Mouse (Mus musculus) liver, adult 2 months (tissue): Measurements from ENCODE around the gene Golt1a.

Source experiments
- CTCF ChIP-seq: fragments of 200-500 bp; IDR thresholded peaks from 2 replicates; pipeline ENCODE4 v1.5.1; 2011; ENCODE audit warnings: low read depth, low read length, control low read depth
- POLR2A ChIP-seq: fragments of 200-500 bp; IDR thresholded peaks from 2 replicates; pipeline ENCODE4 v1.6.1; 2011; ENCODE audit warnings: low read length, control low read depth; ENCODE audit not compliant: insufficient read depth; ENCODE audit errors: extremely low read depth

DNA sequence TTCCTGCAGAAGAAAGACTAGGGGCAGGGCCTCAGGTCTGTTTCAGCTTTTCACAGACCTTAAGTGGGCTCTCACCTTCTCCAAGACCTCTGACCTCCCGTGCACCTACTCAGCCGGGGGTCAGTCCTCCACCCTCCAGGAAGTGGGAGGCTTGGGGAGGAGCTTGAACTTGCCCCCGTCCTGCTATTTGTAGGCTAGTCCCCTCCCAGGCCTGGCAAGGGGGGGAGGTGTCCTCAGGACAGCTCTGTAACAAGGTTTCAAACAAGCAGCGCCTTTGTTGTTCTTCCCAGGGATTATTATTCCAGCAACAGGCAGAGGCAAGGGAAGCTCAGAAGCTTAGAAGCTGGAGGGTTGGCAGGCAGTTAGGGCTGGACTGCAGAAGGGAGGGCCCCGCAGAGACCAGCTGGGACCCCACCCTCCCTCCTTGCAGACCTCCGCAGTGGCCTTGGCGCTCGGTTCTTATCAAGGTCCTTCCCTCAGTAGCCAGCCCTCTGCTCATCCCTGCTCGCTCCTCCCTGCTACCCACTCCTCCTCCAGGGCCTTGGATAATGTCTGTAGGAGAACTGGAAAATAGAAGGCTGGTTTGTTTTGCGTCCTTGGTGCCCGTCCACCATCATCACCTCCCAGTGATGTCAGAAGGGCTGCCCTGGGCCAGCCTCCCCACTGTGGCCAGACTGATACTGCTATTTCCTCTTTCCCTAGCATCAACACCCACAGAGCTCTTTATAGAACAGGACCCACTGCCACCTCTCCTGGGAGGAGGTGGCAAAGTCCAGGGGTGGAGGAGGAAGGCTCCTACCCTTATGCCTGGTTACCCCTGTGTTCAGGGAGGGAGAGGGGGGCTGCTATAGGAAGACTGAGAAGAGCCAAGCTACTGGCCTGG is 58.2 kb downstream of the Golt1a start:
- TF ChIP-seq CTCF (no peak), POLR2A (0 out of 2 replicates have a peak, but pooled peaks have one; percentile 5)
